Mouse (Mus musculus): Measurements from ENCODE around the gene Wwtr1.

GRCm38 (mm10) chr3:57470326-57470725 is 105.4 kb downstream of the Wwtr1 start:
- TF ChIP-seq POLR2A (IDR thresholded peaks at IDR 0.05; ENCODE audit: borderline replicate concordance, low read depth, low read length) (no peak), CTCF (IDR thresholded peaks at IDR 0.05; ENCODE audit: low read depth, low read length) (no peak)
